Mouse (Mus musculus): ENCODE data around the gene Golga2. TPM values are rescaled to one million over a fixed set of nuclear protein-coding genes. Genes with fewer than 3 reads are reported as not detected.
A peak's percentile ranks its signal among the peaks of the same experiment; 100 is the strongest.

Gene Golga2
- polyA plus RNA-seq, 1 experiment from 2014 or later: 7.9 TPM

DNA sequence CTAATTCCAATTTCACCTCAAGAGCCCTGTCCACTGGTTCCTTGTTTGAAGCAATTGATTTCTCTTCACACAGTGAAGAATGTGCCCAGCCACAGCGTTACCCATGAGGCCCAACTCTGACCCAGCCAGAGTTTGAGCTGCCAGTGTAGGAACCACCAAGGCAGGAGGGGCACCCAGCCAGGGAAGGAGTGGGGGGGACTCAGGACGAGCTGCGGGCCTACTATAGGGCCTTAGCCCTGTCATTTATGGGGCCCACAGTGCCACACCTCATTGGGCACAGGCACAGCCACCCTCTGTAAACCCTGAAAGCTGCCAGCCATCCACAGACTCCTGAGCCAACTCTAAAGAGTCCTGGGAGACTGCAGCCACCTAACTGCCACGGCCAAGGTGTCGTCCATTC lies 32.6 kb upstream of the Golga2 start:
- H3K36me3 ChIP-seq (replicated peaks): peaks cover 74% of the 10 kb centered on the region
- 61% methylated on average over 5 of the region's 5 CpGs for WGBS (ENCODE audit: insufficient replicate concordance)
- no peak for ATAC-seq (ENCODE audit: insufficient read depth)

DNA sequence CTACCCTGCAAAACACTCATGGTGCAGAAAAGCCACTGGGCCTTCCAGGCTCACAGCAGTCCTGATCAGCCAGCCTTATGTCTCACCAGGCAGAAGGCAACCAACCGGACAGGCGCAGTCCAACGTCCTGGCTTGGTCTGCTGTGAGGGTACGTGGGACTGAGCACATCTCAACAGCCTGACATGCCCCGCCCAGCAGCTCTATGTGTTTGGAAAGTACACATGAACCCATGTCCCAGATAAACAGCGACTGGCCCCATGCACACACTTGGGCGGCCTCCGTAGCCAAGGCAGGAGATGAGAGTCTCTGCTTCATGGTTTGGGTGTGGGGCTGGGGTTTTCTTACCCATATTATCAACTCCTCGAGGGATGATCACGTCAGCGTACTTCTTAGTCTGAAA lies 30.9 kb upstream of the Golga2 start:
- Histone ChIP-seq H3K9me3 (replicated peaks) (no peaks in the 10 kb centered on the region), H3K4me2 (no peak overlapping the region; the same call in 1 of the 2 replicates), H3K27me3 (no peaks in the 10 kb centered on the region), H3K9ac (no peak overlapping the region), H3K4me1 (replicated peaks) (peaks cover 19% of the 10 kb centered on the region), H3K4me3 (replicated peaks) (no peak overlapping the region), H3K27ac (replicated peaks) (no peak overlapping the region), H3K36me3 (replicated peaks) (peaks cover 61% of the 10 kb centered on the region)
- WGBS (ENCODE audit: insufficient replicate concordance): 73% methylated on average over 11 of the region's 11 CpGs
- ATAC-seq (ENCODE audit: insufficient read depth): peak; percentile 28; the same call in 1 of the 2 replicates

More for the DNA sequence above, 32.6 kb upstream of the Golga2 start:
- H3K4me3 ChIP-seq (replicated peaks): no peak overlapping the region
- H3K27me3 ChIP-seq: no peaks in the 10 kb centered on the region
- no peak overlapping the region for H3K9ac ChIP-seq
- no peak overlapping the region for H3K27ac ChIP-seq (replicated peaks)
- peaks cover 11% of the 10 kb centered on the region for H3K4me1 ChIP-seq (replicated peaks)
- no peak overlapping the region for H3K4me2 ChIP-seq
- H3K9me3 ChIP-seq (replicated peaks): no peaks in the 10 kb centered on the region

DNA sequence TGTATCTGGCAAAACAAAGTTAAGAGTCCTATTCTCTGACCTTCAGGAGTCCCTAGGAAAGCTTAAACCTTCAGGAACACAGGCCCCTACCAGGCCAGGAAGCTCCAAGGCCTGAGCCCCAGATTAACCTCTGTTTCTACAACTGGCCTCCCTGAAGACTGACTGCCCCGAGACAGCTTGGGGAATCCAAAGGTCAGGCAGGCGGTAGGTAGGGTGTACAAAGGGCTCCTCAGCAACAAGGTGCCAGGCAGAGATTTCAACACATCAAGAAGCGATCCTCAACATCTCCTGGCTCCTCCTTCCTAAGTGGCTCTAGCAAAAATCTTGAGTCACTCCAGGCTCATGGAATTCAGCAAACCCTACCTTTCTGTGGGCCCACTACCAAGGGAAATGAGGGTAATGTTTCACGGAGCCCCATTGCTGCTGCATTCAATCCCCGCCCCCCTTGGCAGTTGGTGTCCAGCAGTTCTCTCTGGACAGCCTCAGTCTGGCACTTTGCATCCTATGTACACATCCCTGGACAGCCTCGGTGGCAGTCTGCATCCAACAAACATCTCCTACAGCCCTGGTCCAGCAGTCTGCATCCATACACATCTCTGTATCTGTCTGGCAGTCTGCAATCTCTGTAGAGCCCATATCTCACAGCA lies 28.2 kb upstream of the Golga2 start:
- ATAC-seq (ENCODE audit: insufficient read depth): no peak
- peaks cover 19% of the 10 kb centered on the region for H3K4me1 ChIP-seq (replicated peaks)
- peak overlapping the region; percentile 85 for H3K4me2 ChIP-seq
- peak overlapping the region; percentile 87 for H3K4me3 ChIP-seq (replicated peaks)
- no peaks in the 10 kb centered on the region for H3K27me3 ChIP-seq
- WGBS (ENCODE audit: insufficient replicate concordance): 54% methylated on average over 6 of the region's 6 CpGs
- H3K36me3 ChIP-seq (replicated peaks): peaks cover 34% of the 10 kb centered on the region
- H3K27ac ChIP-seq (replicated peaks): 0 out of 2 replicates have a peak overlapping the region, but pooled peaks have one; percentile 78
- peak overlapping the region; percentile 86 for H3K9ac ChIP-seq
- no peaks in the 10 kb centered on the region for H3K9me3 ChIP-seq (replicated peaks)

DNA sequence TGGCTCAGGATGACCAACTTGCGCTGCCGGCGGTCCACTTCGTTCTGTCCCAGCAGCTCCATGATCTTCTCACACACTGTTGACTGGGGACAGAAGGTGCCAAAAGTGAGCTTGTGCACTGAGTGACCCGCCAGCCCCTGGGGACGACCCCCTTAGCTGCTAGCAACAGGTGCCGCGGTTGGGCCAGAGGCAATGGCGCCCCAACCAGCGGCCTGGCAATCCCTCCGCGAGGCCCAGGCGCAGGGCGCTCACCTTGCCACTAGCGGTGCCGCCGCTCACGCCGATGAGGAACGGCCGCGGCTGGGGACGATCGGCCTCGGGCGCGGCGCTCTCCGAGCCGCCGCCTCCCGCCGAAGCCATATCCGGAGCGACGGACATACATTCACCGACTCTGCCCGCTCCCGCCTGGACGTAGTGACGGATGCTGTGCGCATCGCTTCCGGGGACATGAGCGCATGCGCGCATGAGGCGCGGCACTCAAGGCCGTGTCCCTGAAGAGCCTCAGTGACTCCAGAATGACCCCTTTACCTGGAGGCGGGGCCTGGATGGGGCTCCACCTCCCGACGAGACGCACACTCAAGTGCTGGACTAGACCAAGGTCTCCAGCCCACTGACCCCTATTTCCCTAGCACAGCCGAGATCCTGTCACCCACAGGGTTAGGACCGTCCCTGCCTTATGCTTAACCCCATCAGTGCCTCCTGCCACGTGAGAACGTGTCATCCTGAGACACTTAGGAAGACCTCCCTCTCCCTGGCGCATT lies 27.3 kb upstream of the Golga2 start, which contains the start of gene Uck1:
TSS of gene Uck1 (minus strand) at position 503 of the 761 bp plus-strand sequence.
- H3K4me1 ChIP-seq (replicated peaks): peaks cover 19% of the 10 kb centered on the region
- peak within 1 kb of the TSS; percentile 78 for H3K27ac ChIP-seq (replicated peaks)
- peak within 1 kb of the TSS; percentile 86 for H3K9ac ChIP-seq
- H3K4me3 ChIP-seq (replicated peaks): peak within 1 kb of the TSS; percentile 87
- under 1% methylated on average over 59 of the region's 59 CpGs for WGBS (ENCODE audit: insufficient replicate concordance)
- peak within 1 kb of the TSS; percentile 85 for H3K4me2 ChIP-seq
- ATAC-seq (ENCODE audit: insufficient read depth): peak; percentile 92
- H3K27me3 ChIP-seq: no peaks in the 10 kb centered on the region
- H3K9me3 ChIP-seq (replicated peaks): no peaks in the 10 kb centered on the region
- H3K36me3 ChIP-seq (replicated peaks): peaks cover 25% of the 10 kb centered on the region

DNA sequence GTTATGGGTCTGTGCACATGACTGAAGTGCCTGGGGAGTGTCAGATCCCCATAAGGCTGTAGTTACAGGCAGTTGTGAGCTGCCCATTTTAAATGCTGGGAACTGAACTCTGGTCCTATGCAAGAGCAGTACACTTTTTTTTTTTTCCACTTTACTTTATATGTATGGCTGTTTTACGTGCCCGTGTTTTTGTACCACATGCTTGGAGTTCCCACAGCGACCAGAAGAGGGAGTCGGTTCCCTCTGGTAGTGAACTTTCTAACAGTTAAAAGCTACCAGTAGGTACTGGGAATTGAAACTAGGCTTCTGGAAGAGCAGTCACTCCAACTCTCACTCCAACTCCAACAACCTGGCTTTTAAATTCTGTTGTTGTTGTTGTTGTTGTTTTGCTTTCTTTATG lies 26.5 kb upstream of the Golga2 start:
- peak overlapping the region; percentile 87 for H3K4me3 ChIP-seq (replicated peaks)

DNA sequence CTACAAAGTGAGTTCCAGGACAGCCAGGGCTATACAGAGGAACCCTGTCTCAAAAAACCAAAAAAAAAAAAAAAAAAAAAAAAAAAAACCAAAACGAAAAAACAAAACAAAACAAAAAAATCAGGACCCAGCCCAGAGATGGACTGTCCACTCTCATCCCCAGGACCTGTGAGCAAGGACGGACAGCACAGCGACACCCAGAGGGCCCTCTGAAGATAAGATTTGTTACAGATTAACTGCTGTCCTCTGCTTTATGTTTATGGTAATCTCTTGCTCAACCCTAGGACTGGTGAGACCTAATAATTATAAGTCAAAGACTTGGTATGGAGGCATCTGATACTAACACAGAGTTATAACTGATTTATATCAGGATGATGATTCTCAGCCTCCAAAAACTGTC lies 11.4 kb upstream of the Golga2 start:
- no peaks in the 10 kb centered on the region for H3K27me3 ChIP-seq
- WGBS (ENCODE audit: insufficient replicate concordance): 50% methylated on average over 3 of the region's 3 CpGs

More for the DNA sequence above, 26.5 kb upstream of the Golga2 start:
- Histone ChIP-seq H3K27ac (replicated peaks) (peak overlapping the region; percentile 78), H3K36me3 (replicated peaks) (peaks cover 24% of the 10 kb centered on the region), H3K4me2 (peak overlapping the region; percentile 85), H3K9ac (no peak overlapping the region), H3K4me1 (replicated peaks) (peaks cover 19% of the 10 kb centered on the region), H3K27me3 (no peaks in the 10 kb centered on the region), H3K9me3 (replicated peaks) (no peaks in the 10 kb centered on the region)
- ATAC-seq (ENCODE audit: insufficient read depth): no peak
- WGBS (ENCODE audit: insufficient replicate concordance): 10% methylated on average over 4 of the region's 4 CpGs

DNA sequence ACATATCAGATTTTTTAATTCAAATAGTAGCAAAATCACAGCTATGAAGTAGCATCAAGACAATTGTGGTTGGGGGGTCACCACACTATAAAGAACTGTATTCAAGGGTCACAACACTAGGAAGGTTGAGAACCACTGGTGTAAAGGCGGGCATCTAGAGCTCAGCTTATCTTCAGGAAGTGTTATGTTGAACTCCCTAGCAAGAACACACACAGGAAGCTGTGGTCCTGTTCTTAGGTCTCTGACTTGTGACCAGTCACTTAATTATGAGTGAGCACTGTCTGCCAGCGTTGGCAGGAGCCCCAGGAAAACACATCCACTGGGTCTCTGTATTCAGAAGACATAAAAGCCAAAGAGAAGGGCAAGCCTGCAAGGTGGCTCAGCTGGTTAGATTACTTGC lies 4.9 kb upstream of the Golga2 start:
- no peaks in the 10 kb centered on the region for H3K9me3 ChIP-seq (replicated peaks)
- H3K4me2 ChIP-seq: no peak overlapping the region
- 29% methylated on average over 2 of the region's 2 CpGs for WGBS (ENCODE audit: insufficient replicate concordance)
- no peak overlapping the region for H3K4me3 ChIP-seq (replicated peaks)
- no peak overlapping the region for H3K9ac ChIP-seq
- peaks cover 66% of the 10 kb centered on the region for H3K36me3 ChIP-seq (replicated peaks)
- no peaks in the 10 kb centered on the region for H3K27me3 ChIP-seq
- peaks cover 19% of the 10 kb centered on the region for H3K4me1 ChIP-seq (replicated peaks)
- H3K27ac ChIP-seq (replicated peaks): no peak overlapping the region
- ATAC-seq (ENCODE audit: insufficient read depth): no peak

More for the DNA sequence above, 11.4 kb upstream of the Golga2 start:
- H3K4me2 ChIP-seq: no peak overlapping the region
- H3K4me1 ChIP-seq (replicated peaks): no peaks in the 10 kb centered on the region
- no peak overlapping the region for H3K9ac ChIP-seq
- H3K27ac ChIP-seq (replicated peaks): no peak overlapping the region
- no peak overlapping the region for H3K4me3 ChIP-seq (replicated peaks)
- no peak for ATAC-seq (ENCODE audit: insufficient read depth)
- H3K36me3 ChIP-seq (replicated peaks): peaks cover 35% of the 10 kb centered on the region
- no peaks in the 10 kb centered on the region for H3K9me3 ChIP-seq (replicated peaks)

DNA sequence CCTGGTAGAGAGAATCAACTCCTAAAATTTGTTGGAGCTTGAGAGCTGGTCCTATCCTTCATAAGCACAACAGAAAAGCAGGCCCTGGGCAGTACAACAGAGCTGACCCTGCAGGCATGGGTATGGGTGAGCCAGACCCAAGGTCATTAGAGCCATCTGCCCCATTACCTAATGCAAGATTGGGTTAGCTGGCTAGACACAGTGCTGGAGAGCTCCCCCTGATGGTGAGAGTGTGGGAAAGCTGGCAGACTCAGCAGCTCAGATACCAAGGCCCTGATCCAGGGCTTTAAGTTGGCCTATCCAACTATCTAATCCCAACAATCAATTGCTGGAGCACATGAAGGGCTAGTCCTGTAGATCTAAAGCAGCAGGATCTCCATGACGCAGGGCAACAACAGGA lies 4.5 kb upstream of the Golga2 start:
- 73% methylated on average over 1 of the region's 1 CpGs for WGBS (ENCODE audit: insufficient replicate concordance)
- no peak overlapping the region for H3K27ac ChIP-seq (replicated peaks)
- ATAC-seq (ENCODE audit: insufficient read depth): no peak

DNA sequence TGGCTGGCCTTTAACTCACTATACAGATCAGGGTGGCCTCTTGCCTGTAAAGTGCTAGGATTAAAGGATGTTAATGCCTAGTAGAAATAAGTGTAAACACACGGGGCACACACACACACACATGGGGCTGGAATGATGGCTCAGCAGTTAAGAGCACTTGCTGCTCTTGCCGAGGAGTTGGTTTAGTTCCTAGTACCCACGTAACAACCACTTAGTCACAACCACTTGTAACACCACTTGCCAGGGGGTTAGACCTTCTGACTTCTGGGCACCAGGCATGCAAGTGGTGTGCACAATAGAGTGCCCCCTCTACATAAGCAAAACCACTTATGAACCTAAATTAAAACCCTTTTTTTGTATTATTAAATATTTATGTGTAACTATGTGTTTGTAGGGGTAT lies 3.2 kb upstream of the Golga2 start:
- Histone ChIP-seq H3K9me3 (replicated peaks) (no peaks in the 10 kb centered on the region), H3K27ac (replicated peaks) (no peak overlapping the region), H3K4me3 (replicated peaks) (no peak overlapping the region), H3K4me1 (replicated peaks) (peaks cover 25% of the 10 kb centered on the region), H3K27me3 (no peaks in the 10 kb centered on the region), H3K36me3 (replicated peaks) (peaks cover 49% of the 10 kb centered on the region), H3K4me2 (no peak overlapping the region), H3K9ac (no peak overlapping the region)
- no peak for ATAC-seq (ENCODE audit: insufficient read depth)
- WGBS (ENCODE audit: insufficient replicate concordance): 63% methylated on average over 3 of the region's 3 CpGs

More for the DNA sequence above, 4.5 kb upstream of the Golga2 start:
- Histone ChIP-seq H3K27me3 (no peaks in the 10 kb centered on the region), H3K9me3 (replicated peaks) (no peaks in the 10 kb centered on the region), H3K36me3 (replicated peaks) (peaks cover 61% of the 10 kb centered on the region), H3K4me1 (replicated peaks) (peaks cover 20% of the 10 kb centered on the region), H3K4me2 (no peak overlapping the region), H3K4me3 (replicated peaks) (no peak overlapping the region), H3K9ac (no peak overlapping the region)

DNA sequence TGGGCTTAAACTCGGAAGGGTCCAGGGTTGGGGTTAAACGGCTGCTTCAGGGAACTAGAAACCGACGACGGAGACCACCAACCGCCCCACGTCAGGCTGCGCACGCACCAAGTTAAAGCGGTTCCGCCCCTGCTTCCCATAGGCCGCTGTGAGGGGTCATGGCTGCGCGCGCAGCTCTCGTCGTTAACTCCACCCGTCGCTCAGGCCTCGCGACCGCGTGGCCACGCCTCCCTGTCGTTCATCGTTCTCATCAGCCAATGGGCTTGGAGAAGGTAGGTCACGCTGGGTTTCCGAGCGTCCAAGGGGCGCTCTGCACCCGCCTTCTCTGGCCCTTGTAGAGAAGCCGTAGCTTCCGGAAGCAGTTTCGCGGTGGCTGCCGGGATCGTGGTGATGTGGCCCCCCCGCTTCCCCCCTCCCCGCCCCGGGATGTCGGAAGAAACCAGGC lies 761 bp downstream of the Golga2 start, which contains the start of gene Swi5:
TSS of gene Swi5 (minus strand) at position 153 of the 445 bp plus-strand sequence.
- WGBS (ENCODE audit: insufficient replicate concordance): under 1% methylated on average over 41 of the region's 41 CpGs
- Histone ChIP-seq H3K27ac (replicated peaks) (peak within 1 kb of the TSS; percentile 84), H3K4me3 (replicated peaks) (peak within 1 kb of the TSS; percentile 90), H3K9me3 (replicated peaks) (no peaks in the 10 kb centered on the region), H3K4me1 (replicated peaks) (peaks cover 37% of the 10 kb centered on the region), H3K4me2 (peak within 1 kb of the TSS; percentile 89), H3K36me3 (replicated peaks) (peaks cover 18% of the 10 kb centered on the region; the same call in 1 of the 2 replicates), H3K27me3 (no peaks in the 10 kb centered on the region), H3K9ac (peak within 1 kb of the TSS; percentile 90)
- ATAC-seq (ENCODE audit: insufficient read depth): peak; percentile 97

DNA sequence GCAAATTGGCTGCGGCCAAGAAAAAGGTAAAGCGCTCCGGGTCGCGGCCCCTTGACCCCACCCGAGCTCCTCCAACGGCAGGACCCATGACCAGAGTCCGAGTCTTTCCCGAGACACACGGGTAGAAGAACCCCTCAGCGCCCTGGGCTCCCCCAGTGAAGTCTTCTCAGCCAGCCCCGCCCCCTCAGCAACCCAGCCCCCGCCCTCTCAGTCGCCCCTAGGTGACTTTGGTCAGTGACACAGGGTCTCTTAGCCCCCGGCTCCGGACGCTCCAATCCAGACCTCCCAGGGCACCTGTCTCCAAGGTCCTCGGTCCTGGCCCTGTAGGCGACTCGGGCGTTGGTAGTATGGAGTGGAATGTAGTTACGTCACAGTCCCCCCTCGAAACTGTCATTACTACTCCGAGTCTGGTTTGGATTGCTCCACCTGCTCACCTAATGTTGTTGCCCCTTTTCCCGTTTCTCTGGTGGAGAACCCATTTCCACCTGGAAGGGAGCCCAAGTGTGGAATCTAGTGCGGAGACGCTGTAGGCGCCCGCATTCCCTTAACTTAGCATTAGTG lies 1.3 kb downstream of the Golga2 start:
- H3K9ac ChIP-seq: peak overlapping the region; percentile 90
- WGBS (ENCODE audit: insufficient replicate concordance): 2% methylated on average over 29 of the region's 29 CpGs
- H3K27me3 ChIP-seq: no peaks in the 10 kb centered on the region
- ATAC-seq (ENCODE audit: insufficient read depth): peak; percentile 54
- H3K36me3 ChIP-seq (replicated peaks): peaks cover 17% of the 10 kb centered on the region
- no peaks in the 10 kb centered on the region for H3K9me3 ChIP-seq (replicated peaks)
- H3K4me2 ChIP-seq: peak overlapping the region; percentile 86
- peaks cover 37% of the 10 kb centered on the region for H3K4me1 ChIP-seq (replicated peaks)
- H3K27ac ChIP-seq (replicated peaks): peak overlapping the region; percentile 84
- H3K4me3 ChIP-seq (replicated peaks): peak overlapping the region; percentile 90

Measured in liver, embryonic 15.5 days (tissue).